Mouse (Mus musculus) kidney, adult 2 months (tissue): Measurements from ENCODE around the gene Gorasp2.

Experiments used
- CTCF ChIP-seq: fragments of 200-500 bp; conservative IDR thresholded peaks from 2 replicates; pipeline ENCODE4 v1.5.1; 2011; ENCODE audit warnings: low read depth, mild to moderate bottlenecking, control low read depth, low read length, moderate library complexity, mixed read lengths; ENCODE audit not compliant: insufficient read depth, insufficient read length
- POLR2A ChIP-seq: fragments of 200-500 bp; IDR thresholded peaks from one replicate; pipeline ENCODE4 v1.6.1; 2011; ENCODE audit warnings: low read depth, low read length, control low read depth

DNA sequence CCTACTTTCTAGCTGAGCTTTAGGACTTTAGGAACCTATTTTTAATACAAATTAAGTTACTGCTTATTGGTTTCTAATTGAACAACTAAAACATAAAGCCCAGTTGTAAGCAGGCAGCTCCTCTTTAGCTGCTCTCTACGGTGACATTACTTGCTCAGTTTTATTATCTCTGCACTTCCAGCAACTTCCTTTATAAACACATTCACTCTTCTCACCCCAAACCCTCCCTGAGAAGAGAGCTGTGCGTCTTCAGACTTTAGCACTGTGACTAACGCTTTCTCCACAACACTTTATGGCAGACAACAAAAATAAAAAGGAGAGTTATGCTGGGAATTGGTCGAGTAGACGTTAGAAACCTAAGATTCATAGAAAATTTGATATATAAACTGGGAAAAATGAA, 74.6 kb downstream of the Gorasp2 start:
- TF ChIP-seq CTCF = no peak
- TF ChIP-seq POLR2A = no peak
